8 mouse cellular contexts compared by ENCODE assay signal in the genomic region with DNA sequence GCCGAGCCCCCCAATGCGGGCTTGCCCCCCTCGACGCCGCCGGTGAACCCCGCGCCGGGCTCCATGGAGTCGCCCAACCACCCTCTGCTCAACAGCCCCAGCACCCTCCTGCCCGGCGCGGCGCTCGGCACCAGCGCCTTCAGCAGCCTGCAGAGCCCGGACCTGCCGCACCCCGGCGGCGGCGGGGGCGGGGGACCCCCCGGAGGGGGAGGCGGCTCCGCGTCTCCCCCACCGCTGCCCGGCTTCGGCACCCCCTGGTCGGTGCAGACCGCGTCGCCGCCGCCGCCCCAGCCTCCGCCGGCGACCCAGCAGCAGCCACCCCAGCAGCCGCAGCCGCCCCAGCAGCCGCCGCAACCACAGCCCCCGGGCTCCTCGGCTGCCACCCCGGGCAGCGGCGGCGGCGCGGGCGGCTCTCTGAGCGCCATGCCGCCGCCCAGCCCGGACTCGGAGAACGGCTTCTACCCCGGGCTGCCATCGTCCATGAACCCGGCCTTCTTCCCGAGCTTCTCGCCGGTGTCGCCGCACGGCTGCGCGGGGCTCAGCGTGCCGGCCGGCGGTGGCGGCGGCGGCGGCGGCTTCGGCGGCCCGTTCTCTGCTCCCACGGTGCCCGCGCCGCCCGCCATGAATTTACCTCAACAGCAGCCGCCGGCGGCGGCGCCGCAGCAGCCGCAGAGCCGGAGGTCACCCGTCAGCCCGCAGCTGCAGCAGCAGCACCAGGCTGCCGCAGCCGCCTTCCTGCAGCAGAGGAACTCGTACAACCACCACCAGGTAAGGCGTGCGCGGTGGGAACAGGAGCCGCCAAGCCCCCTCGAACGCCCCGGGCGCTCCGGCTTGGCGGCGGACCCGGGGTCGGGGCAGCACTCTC. TPM values are rescaled to one million over a fixed set of nuclear protein-coding genes. Genes with fewer than 3 reads are reported as not detected.
DNase-seq lines count a peak whose midpoint lies in the region; ATAC-seq and TF ChIP-seq lines count a peak whose summit lies in the region.

No protein-coding gene starts in this region.

- no peak for TF ChIP-seq EP300 in ES-Bruce4 (IDR thresholded peaks at IDR 0.05; ENCODE audit: insufficient read depth, low read depth, low read length)
- TF ChIP-seq EP300 in lung, postnatal 0 days (IDR thresholded peaks at IDR 0.05), result no peak

- H3K36me3 ChIP-seq in ES-Bruce4 (ENCODE audit: control insufficient read depth, insufficient read depth, low read length, poor library complexity, severe bottlenecking), result no peaks in the 10 kb centered on the region
- H3K36me3 ChIP-seq in forebrain, embryonic 11.5 days (ENCODE audit: control insufficient read depth, insufficient read depth, low read length), result no peaks in the 10 kb centered on the region
- no peaks in the 10 kb centered on the region for H3K36me3 ChIP-seq in lung, postnatal 0 days (ENCODE audit: insufficient read depth, low read length)

- ATAC-seq in forebrain, embryonic 11.5 days (replicated peaks; ENCODE audit: low FRiP score), result peak; percentile 22
- peak; percentile 15 for ATAC-seq in lung, postnatal 0 days

- peak overlapping the region; percentile 96 for H3K4me2 ChIP-seq in forebrain, embryonic 11.5 days (ENCODE audit: low read depth, low read length, severe bottlenecking)
- H3K4me2 ChIP-seq in lung, postnatal 0 days (replicated peaks; ENCODE audit: low read depth, low read length), result peak overlapping the region; percentile 96

- intact Hi-C loops in heart, postnatal 25 days (cut with DNase I), result loop anchor here (10.0 kb wide), 3 partner anchors 260 to 1530 kb away; partner anchors contain the start of gene Rab28

- peak overlapping the region; percentile 74 for H3K4me3 ChIP-seq in ES-Bruce4 (ENCODE audit: low read depth, low read length)
- H3K4me3 ChIP-seq in forebrain, embryonic 11.5 days (ENCODE audit: low read depth, low read length), result peak overlapping the region; percentile 82
- H3K4me3 ChIP-seq in lung, postnatal 0 days (ENCODE audit: low read depth, low read length), result peak overlapping the region; percentile 98

- H3K27ac ChIP-seq in ES-Bruce4 (ENCODE audit: insufficient read depth, low read length), result no peak overlapping the region
- H3K27ac ChIP-seq in forebrain, embryonic 11.5 days (ENCODE audit: low read depth, low read length), result peak overlapping the region; percentile 87
- H3K27ac ChIP-seq in lung, postnatal 0 days (ENCODE audit: low read length), result peak overlapping the region; percentile 100

- H3K4me1 ChIP-seq in ES-Bruce4 (ENCODE audit: control insufficient read depth, insufficient read depth, low read length), result no peaks in the 10 kb centered on the region
- H3K4me1 ChIP-seq in forebrain, embryonic 11.5 days (replicated peaks; ENCODE audit: control insufficient read depth, insufficient read depth, low read length), result no peaks in the 10 kb centered on the region
- H3K4me1 ChIP-seq in lung, postnatal 0 days (ENCODE audit: insufficient read depth, low read depth, low read length), result peaks cover 5% of the 10 kb centered on the region

- no peaks in the 10 kb centered on the region for H3K9me3 ChIP-seq in ES-Bruce4 (replicated peaks; ENCODE audit: control insufficient read depth, insufficient read depth, low read length, poor library complexity, severe bottlenecking)
- no peaks in the 10 kb centered on the region for H3K9me3 ChIP-seq in forebrain, embryonic 11.5 days (ENCODE audit: control insufficient read depth, low read length)
- H3K9me3 ChIP-seq in lung, postnatal 0 days (ENCODE audit: low read length), result no peaks in the 10 kb centered on the region

- TF ChIP-seq POLR2A in ES-Bruce4 (IDR thresholded peaks at IDR 0.05; ENCODE audit: insufficient read depth, low read length), result no peak

- peak; percentile 12 to 15 for DNase-seq in adrenal gland, postnatal 4 days (ENCODE audit: low spot score in 2 of 2)
- peak; percentile 81 for DNase-seq in forebrain, embryonic 11.5 days (ENCODE audit: low spot score)
- DNase-seq in heart, postnatal 25 days (ENCODE audit: low spot score), result peak; percentile 5
- DNase-seq in layer of hippocampus, adult 8-10 months (ENCODE audit: low spot score in 2 of 2), result peak; percentile 21 to 37
- peak; percentile 49 for DNase-seq in lung, postnatal 0 days (ENCODE audit: low spot score)
- peak; percentile 63 for DNase-seq in retina, postnatal 1 day
- peak; percentile 66 for DNase-seq in thymus, postnatal 4 days

- WGBS in forebrain, embryonic 11.5 days, result 0% methylated on average over 99 of the region's 113 CpGs
- 2% methylated on average over 68 of the region's 113 CpGs for WGBS in lung, postnatal 0 days

- peak overlapping the region; percentile 91 for H3K9ac ChIP-seq in ES-Bruce4 (ENCODE audit: low read depth, poor library complexity, severe bottlenecking)
- peak overlapping the region; percentile 82 for H3K9ac ChIP-seq in forebrain, embryonic 11.5 days (ENCODE audit: low read length)
- H3K9ac ChIP-seq in lung, postnatal 0 days (replicated peaks; ENCODE audit: low read depth), result peak overlapping the region; percentile 82

- H3K27me3 ChIP-seq in ES-Bruce4 (ENCODE audit: control insufficient read depth, insufficient read depth, low read length, poor library complexity, severe bottlenecking), result peaks cover 3% of the 10 kb centered on the region; the same call in 1 of the 2 replicates
- H3K27me3 ChIP-seq in forebrain, embryonic 11.5 days (ENCODE audit: control insufficient read depth, insufficient read depth, low read length), result peaks cover 3% of the 10 kb centered on the region; the same call in 1 of the 2 replicates
- no peaks in the 10 kb centered on the region for H3K27me3 ChIP-seq in lung, postnatal 0 days (replicated peaks; ENCODE audit: insufficient read depth, low read length)

- TF ChIP-seq CTCF in ES-Bruce4 (IDR thresholded peaks at IDR 0.05; ENCODE audit: low read depth, low read length), result no peak
- no peak for TF ChIP-seq CTCF in lung, postnatal 0 days (IDR thresholded peaks at IDR 0.05)

RNA-seq across cellular contexts. Expression of gene Cpeb2, which starts 1.6 kb away (rescaled TPM):
- polyA plus RNA-seq in ES-Bruce4 (2011; ENCODE audit: insufficient read depth, insufficient read length, low read depth, missing spikeins), result 8.3 and 10.1 TPM in 2 replicates
- total RNA-seq in adrenal gland, postnatal 4 days (2021), result 10 to 100 TPM; 19.7 to 20.4 TPM
- polyA plus RNA-seq in forebrain, embryonic 11.5 days (2014; fragmentation: Nextera tagmentation; extraction: Ambion mirVana), result 2.8 and 3.4 TPM in 2 replicates
- total RNA-seq in heart, postnatal 25 days (2021), result 10 to 100 TPM; 23.0 to 28.5 TPM
- total RNA-seq in layer of hippocampus, adult 8-10 months (2022), result 10 to 100 TPM; 52.0 to 58.2 (median 56.1) TPM
- polyA plus RNA-seq in lung, postnatal 0 days (2015; fragmentation: Nextera tagmentation; extraction: Ambion mirVana), result 2.1 and 2.8 TPM in 2 replicates

Comparison
In these comparisons a context has a peak if more than half of its experiments do, and no peak if none do; other contexts are left out.
1. DNase-seq: peak in every context shown above with its lines; median percentile 81 in forebrain, embryonic 11.5 days; 66 in thymus, postnatal 4 days; 63 in retina, postnatal 1 day; 49 in lung, postnatal 0 days; 29 in layer of hippocampus, adult 8-10 months; 14 in adrenal gland, postnatal 4 days; 5 in heart, postnatal 25 days.